Mouse (Mus musculus) right cerebral cortex, adult 2 months (tissue): ENCODE measurements at regions not wholly inside any gene's neighbourhood (a gene's known extent, or its start where the extent isn't known, plus 50 kb on each side); places are given as distances from the start of the nearest gene placed in this dataset.

Source experiments
- DNase-seq, 2 experiments: peaks; one replicate each; pipeline ENCODE4 v3.0.0; 2021 to 2022; ENCODE audit warnings: low spot score in 2 of 2

DNA sequence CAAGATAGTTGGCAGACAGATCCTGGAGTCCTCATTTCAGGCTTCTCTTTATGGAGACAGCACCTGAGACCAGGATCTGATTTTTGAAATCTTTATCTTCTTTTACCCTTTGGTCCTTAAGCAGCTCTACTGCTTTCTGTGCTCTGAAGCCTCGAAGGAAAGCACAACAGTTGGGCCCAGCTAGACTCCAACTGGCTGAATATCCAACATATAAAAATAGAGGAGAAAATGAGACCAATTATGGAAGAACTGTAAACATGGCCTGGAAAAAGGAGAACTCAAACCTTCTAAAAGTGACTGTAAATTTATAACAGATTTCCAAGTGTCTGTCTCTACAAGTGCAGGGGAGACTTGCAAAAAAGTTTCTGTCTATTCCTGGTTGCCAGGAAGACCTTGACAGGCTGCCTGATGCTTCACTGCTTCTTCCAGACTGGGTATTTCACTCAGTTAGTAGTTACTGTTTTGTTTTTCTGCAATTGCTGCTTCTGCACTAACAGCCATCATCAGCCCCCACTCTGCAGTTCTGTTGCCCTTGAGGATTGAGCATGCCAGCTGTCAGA is 872.6 kb upstream of the Cobl start:
- DNase-seq: peak in 1 of 2 experiments; percentile 4

GRCm38 (mm10) chr11:13296489-13296888 is 831.7 kb upstream of the Cobl start:
- DNase-seq: no peak
